Mouse (Mus musculus) cerebellum, adult 2 months (tissue): ENCODE measurements around the gene Clec4d.

Experiments used
- CTCF ChIP-seq: fragments of 200-500 bp; IDR thresholded peaks from 2 replicates; pipeline ENCODE4 v1.5.1; 2011; ENCODE audit warnings: low read depth, mild to moderate bottlenecking, control low read depth, low read length, moderate library complexity, borderline replicate concordance; ENCODE audit not compliant: insufficient read depth
- POLR2A ChIP-seq: fragments of 200-500 bp; IDR thresholded peaks from 2 replicates; pipeline ENCODE4 v1.6.1; 2011; ENCODE audit warnings: low read length, control low read depth, borderline replicate concordance; ENCODE audit not compliant: insufficient read depth

DNA sequence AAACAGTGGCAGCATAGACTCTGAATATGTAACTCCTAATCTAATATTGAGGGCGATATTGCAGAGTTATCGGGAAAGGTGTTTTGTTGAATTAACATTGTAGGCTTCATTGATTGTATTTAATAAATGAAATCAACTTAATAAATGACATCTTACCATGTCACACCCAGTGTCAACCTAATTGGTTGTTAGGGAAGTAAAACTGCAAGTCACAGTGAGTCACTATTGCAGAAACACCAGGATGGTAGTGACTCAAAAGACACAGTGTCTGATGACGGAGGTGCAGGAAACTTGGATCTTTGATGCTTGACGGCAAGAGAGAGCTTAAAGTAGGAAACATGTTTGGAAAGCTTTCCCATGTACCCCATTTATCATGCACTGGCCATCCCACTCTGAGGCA is 3.9 kb downstream of the Clec4d start:
- TF ChIP-seq CTCF: no peak
- no peak for TF ChIP-seq POLR2A
